Mouse (Mus musculus): ENCODE results near the gene Slit3. TPM values are rescaled to one million over a fixed set of nuclear protein-coding genes. Genes with fewer than 3 reads are reported as not detected.

Gene Slit3
- total and polyA plus RNA-seq, 3 experiments: 0.76 TPM; not detected in 2

GRCm38 (mm10) chr11:35670746-35671145 is 549.7 kb downstream of the Slit3 start:
- DNase-seq (ENCODE audit: low spot score): no peak
- no peaks in the 10 kb centered on the region for H3K4me1 ChIP-seq (ENCODE audit: insufficient read depth, low read depth, low read length)
- no peak for ATAC-seq (ENCODE audit: extremely low read depth, insufficient number of reproducible peaks, low FRiP score, poor library complexity, severe bottlenecking)
- no peak overlapping the region for H3K4me3 ChIP-seq (ENCODE audit: low read depth, low read length)
- TF ChIP-seq CTCF (IDR thresholded peaks at IDR 0.05; ENCODE audit: low read depth, low read length) (no peak), POLR2AphosphoS5 (IDR thresholded peaks at IDR 0.05; ENCODE audit: insufficient replicate concordance, low read depth, low read length) (no peak), GATA2 (IDR thresholded peaks at IDR 0.05; ENCODE audit: borderline replicate concordance, low read depth, low read length) (no peak), TAL1 (conservative IDR thresholded peaks at IDR 0.05; ENCODE audit: low read depth, low read length) (no peak), GATA1 (IDR thresholded peaks at IDR 0.05; ENCODE audit: borderline replicate concordance, low read length) (no peak)
- H3K27me3 ChIP-seq (ENCODE audit: insufficient read depth, low read length): no peaks in the 10 kb centered on the region
- H3K36me3 ChIP-seq (replicated peaks): no peaks in the 10 kb centered on the region
- peaks cover 50% of the 10 kb centered on the region for H3K9me3 ChIP-seq (replicated peaks)

- Histone ChIP-seq H3K9me3 (replicated peaks) (peaks cover 43% of the 10 kb centered on the region), H3K4me1 (ENCODE audit: insufficient read depth, low read depth, low read length) (no peaks in the 10 kb centered on the region), H3K36me3 (replicated peaks) (no peaks in the 10 kb centered on the region), H3K27me3 (ENCODE audit: insufficient read depth, low read length) (no peaks in the 10 kb centered on the region), H3K4me3 (ENCODE audit: low read depth, low read length) (no peak overlapping the region)
- no peak for DNase-seq (ENCODE audit: low spot score)
- TF ChIP-seq CTCF (IDR thresholded peaks at IDR 0.05; ENCODE audit: low read depth, low read length) (no peak), POLR2AphosphoS5 (IDR thresholded peaks at IDR 0.05; ENCODE audit: insufficient replicate concordance, low read depth, low read length) (no peak), TAL1 (conservative IDR thresholded peaks at IDR 0.05; ENCODE audit: low read depth, low read length) (no peak), GATA1 (IDR thresholded peaks at IDR 0.05; ENCODE audit: borderline replicate concordance, low read length) (no peak), GATA2 (IDR thresholded peaks at IDR 0.05; ENCODE audit: borderline replicate concordance, low read depth, low read length) (no peak)
- ATAC-seq (ENCODE audit: extremely low read depth, insufficient number of reproducible peaks, low FRiP score, poor library complexity, severe bottlenecking): no peak
Observed at GRCm38 (mm10) chr11:35673050-35673449, 552.0 kb downstream of the Slit3 start.

GRCm38 (mm10) chr11:35674242-35674641 is 553.2 kb downstream of the Slit3 start:
- peaks cover 44% of the 10 kb centered on the region for H3K9me3 ChIP-seq (replicated peaks)
- no peak for DNase-seq (ENCODE audit: low spot score)

GRCm38 (mm10) chr11:35676744-35677143 is 555.7 kb downstream of the Slit3 start:
- Histone ChIP-seq H3K4me1 (ENCODE audit: insufficient read depth, low read depth, low read length) (no peaks in the 10 kb centered on the region), H3K4me3 (ENCODE audit: low read depth, low read length) (no peak overlapping the region), H3K36me3 (replicated peaks) (no peaks in the 10 kb centered on the region), H3K27me3 (ENCODE audit: insufficient read depth, low read length) (no peaks in the 10 kb centered on the region), H3K9me3 (replicated peaks) (peaks cover 34% of the 10 kb centered on the region)
- ATAC-seq (ENCODE audit: extremely low read depth, insufficient number of reproducible peaks, low FRiP score, poor library complexity, severe bottlenecking) (no peak), DNase-seq (ENCODE audit: low spot score) (no peak)
- TF ChIP-seq GATA2 (IDR thresholded peaks at IDR 0.05; ENCODE audit: borderline replicate concordance, low read depth, low read length) (no peak), POLR2AphosphoS5 (IDR thresholded peaks at IDR 0.05; ENCODE audit: insufficient replicate concordance, low read depth, low read length) (no peak), GATA1 (IDR thresholded peaks at IDR 0.05; ENCODE audit: borderline replicate concordance, low read length) (no peak), TAL1 (conservative IDR thresholded peaks at IDR 0.05; ENCODE audit: low read depth, low read length) (no peak), CTCF (IDR thresholded peaks at IDR 0.05; ENCODE audit: low read depth, low read length) (no peak)

More at GRCm38 (mm10) chr11:35674242-35674641, 553.2 kb downstream of the Slit3 start:
- Histone ChIP-seq H3K4me3 (ENCODE audit: low read depth, low read length) (no peak overlapping the region), H3K27me3 (ENCODE audit: insufficient read depth, low read length) (no peaks in the 10 kb centered on the region), H3K36me3 (replicated peaks) (no peaks in the 10 kb centered on the region), H3K4me1 (ENCODE audit: insufficient read depth, low read depth, low read length) (no peaks in the 10 kb centered on the region)
- TF ChIP-seq TAL1 (conservative IDR thresholded peaks at IDR 0.05; ENCODE audit: low read depth, low read length): no peak
- no peak for TF ChIP-seq CTCF (IDR thresholded peaks at IDR 0.05; ENCODE audit: low read depth, low read length)
- TF ChIP-seq GATA1 (IDR thresholded peaks at IDR 0.05; ENCODE audit: borderline replicate concordance, low read length): no peak
- no peak for TF ChIP-seq GATA2 (IDR thresholded peaks at IDR 0.05; ENCODE audit: borderline replicate concordance, low read depth, low read length)
- no peak for TF ChIP-seq POLR2AphosphoS5 (IDR thresholded peaks at IDR 0.05; ENCODE audit: insufficient replicate concordance, low read depth, low read length)
- ATAC-seq (ENCODE audit: extremely low read depth, insufficient number of reproducible peaks, low FRiP score, poor library complexity, severe bottlenecking): no peak

GRCm38 (mm10) chr11:35679976-35680375 is 559.0 kb downstream of the Slit3 start:
- no peak for DNase-seq (ENCODE audit: low spot score)
- peaks cover 45% of the 10 kb centered on the region for H3K9me3 ChIP-seq (replicated peaks)
- TF ChIP-seq TAL1 (conservative IDR thresholded peaks at IDR 0.05; ENCODE audit: low read depth, low read length) (no peak), GATA1 (IDR thresholded peaks at IDR 0.05; ENCODE audit: borderline replicate concordance, low read length) (no peak), CTCF (IDR thresholded peaks at IDR 0.05; ENCODE audit: low read depth, low read length) (no peak), POLR2AphosphoS5 (IDR thresholded peaks at IDR 0.05; ENCODE audit: insufficient replicate concordance, low read depth, low read length) (no peak), GATA2 (IDR thresholded peaks at IDR 0.05; ENCODE audit: borderline replicate concordance, low read depth, low read length) (no peak)
- no peaks in the 10 kb centered on the region; the same call in 1 of the 2 replicates for H3K27me3 ChIP-seq (ENCODE audit: insufficient read depth, low read length)
- H3K4me1 ChIP-seq (ENCODE audit: insufficient read depth, low read depth, low read length): no peaks in the 10 kb centered on the region
- H3K4me3 ChIP-seq (ENCODE audit: low read depth, low read length): no peak overlapping the region
- H3K36me3 ChIP-seq (replicated peaks): no peaks in the 10 kb centered on the region
- no peak for ATAC-seq (ENCODE audit: extremely low read depth, insufficient number of reproducible peaks, low FRiP score, poor library complexity, severe bottlenecking)

GRCm38 (mm10) chr11:35687316-35687715 is 566.3 kb downstream of the Slit3 start:
- H3K4me1 ChIP-seq (ENCODE audit: insufficient read depth, low read depth, low read length): no peaks in the 10 kb centered on the region
- no peak overlapping the region for H3K4me3 ChIP-seq (ENCODE audit: low read depth, low read length)
- no peak for TF ChIP-seq CTCF (IDR thresholded peaks at IDR 0.05; ENCODE audit: low read depth, low read length)
- no peak for TF ChIP-seq GATA2 (IDR thresholded peaks at IDR 0.05; ENCODE audit: borderline replicate concordance, low read depth, low read length)
- no peak for TF ChIP-seq TAL1 (conservative IDR thresholded peaks at IDR 0.05; ENCODE audit: low read depth, low read length)
- no peak for TF ChIP-seq POLR2AphosphoS5 (IDR thresholded peaks at IDR 0.05; ENCODE audit: insufficient replicate concordance, low read depth, low read length)
- no peak for TF ChIP-seq GATA1 (IDR thresholded peaks at IDR 0.05; ENCODE audit: borderline replicate concordance, low read length)
- no peaks in the 10 kb centered on the region; the same call in 1 of the 2 replicates for H3K27me3 ChIP-seq (ENCODE audit: insufficient read depth, low read length)
- no peak for DNase-seq (ENCODE audit: low spot score)
- H3K36me3 ChIP-seq (replicated peaks): no peaks in the 10 kb centered on the region
- no peak for ATAC-seq (ENCODE audit: extremely low read depth, insufficient number of reproducible peaks, low FRiP score, poor library complexity, severe bottlenecking)
- H3K9me3 ChIP-seq (replicated peaks): peaks cover 61% of the 10 kb centered on the region

Data from G1E (cell line).